Mouse (Mus musculus): ENCODE measurements around the gene Rin2. TPM values are rescaled to one million over a fixed set of nuclear protein-coding genes. Genes with fewer than 3 reads are reported as not detected.

Rin2 gene
- polyA plus RNA-seq, 1 experiment from 2014 or later, result 7.3 TPM

GRCm38 (mm10) chr2:145862206-145862817, 187.3 kb downstream of the Rin2 start:
- peak overlapping the region; percentile 47; the same call in 1 of the 2 replicates for H3K9ac ChIP-seq
- no peak for ATAC-seq
- H3K4me1 ChIP-seq, result peaks cover 44% of the 10 kb centered on the region
- WGBS, result 29% methylated on average over 10 of the region's 10 CpGs
- no peaks in the 10 kb centered on the region for H3K9me3 ChIP-seq (replicated peaks)
- peak overlapping the region; percentile 44 for H3K27ac ChIP-seq
- no peaks in the 10 kb centered on the region for H3K27me3 ChIP-seq
- H3K36me3 ChIP-seq (ENCODE audit: poor library complexity, severe bottlenecking), result no peaks in the 10 kb centered on the region
- peak overlapping the region; percentile 43 for H3K4me3 ChIP-seq
- peak overlapping the region; percentile 67 for H3K4me2 ChIP-seq

DNA sequence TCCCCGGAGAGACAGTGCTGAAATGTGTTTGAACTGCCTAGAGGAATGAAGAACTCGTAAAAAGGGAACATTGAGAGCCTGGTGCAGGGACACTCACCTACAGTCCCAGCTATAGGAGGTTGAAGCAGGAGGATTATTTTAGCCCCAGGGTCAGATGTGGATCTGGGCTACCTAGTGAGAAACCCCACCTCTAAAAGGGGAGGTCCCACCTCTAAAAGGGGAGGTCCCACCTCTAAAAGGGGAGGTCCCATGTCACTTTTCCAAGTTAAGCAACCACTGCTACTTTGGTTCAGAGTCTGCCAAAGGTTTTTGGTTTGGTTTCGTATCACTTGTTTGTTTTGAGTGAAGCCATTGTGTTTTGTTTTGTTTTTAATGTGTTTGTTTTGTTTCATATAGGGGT, 190.3 kb downstream of the Rin2 start:
- no peak for ATAC-seq
- 92% methylated on average over 3 of the region's 3 CpGs for WGBS
- Histone ChIP-seq H3K27me3 (no peaks in the 10 kb centered on the region), H3K4me3 (no peak overlapping the region), H3K9me3 (replicated peaks) (no peaks in the 10 kb centered on the region), H3K4me1 (peaks cover 23% of the 10 kb centered on the region), H3K27ac (no peak overlapping the region), H3K36me3 (ENCODE audit: poor library complexity, severe bottlenecking) (no peaks in the 10 kb centered on the region), H3K4me2 (no peak overlapping the region), H3K9ac (no peak overlapping the region)

GRCm38 (mm10) chr2:145866238-145866637, 191.2 kb downstream of the Rin2 start:
- Histone ChIP-seq H3K27me3 (no peaks in the 10 kb centered on the region), H3K4me1 (peaks cover 14% of the 10 kb centered on the region), H3K4me3 (no peak overlapping the region), H3K36me3 (ENCODE audit: poor library complexity, severe bottlenecking) (no peaks in the 10 kb centered on the region), H3K9ac (no peak overlapping the region), H3K27ac (no peak overlapping the region), H3K9me3 (replicated peaks) (no peaks in the 10 kb centered on the region), H3K4me2 (no peak overlapping the region)
- WGBS, result 95% methylated on average over 3 of the region's 3 CpGs
- no peak for ATAC-seq

DNA sequence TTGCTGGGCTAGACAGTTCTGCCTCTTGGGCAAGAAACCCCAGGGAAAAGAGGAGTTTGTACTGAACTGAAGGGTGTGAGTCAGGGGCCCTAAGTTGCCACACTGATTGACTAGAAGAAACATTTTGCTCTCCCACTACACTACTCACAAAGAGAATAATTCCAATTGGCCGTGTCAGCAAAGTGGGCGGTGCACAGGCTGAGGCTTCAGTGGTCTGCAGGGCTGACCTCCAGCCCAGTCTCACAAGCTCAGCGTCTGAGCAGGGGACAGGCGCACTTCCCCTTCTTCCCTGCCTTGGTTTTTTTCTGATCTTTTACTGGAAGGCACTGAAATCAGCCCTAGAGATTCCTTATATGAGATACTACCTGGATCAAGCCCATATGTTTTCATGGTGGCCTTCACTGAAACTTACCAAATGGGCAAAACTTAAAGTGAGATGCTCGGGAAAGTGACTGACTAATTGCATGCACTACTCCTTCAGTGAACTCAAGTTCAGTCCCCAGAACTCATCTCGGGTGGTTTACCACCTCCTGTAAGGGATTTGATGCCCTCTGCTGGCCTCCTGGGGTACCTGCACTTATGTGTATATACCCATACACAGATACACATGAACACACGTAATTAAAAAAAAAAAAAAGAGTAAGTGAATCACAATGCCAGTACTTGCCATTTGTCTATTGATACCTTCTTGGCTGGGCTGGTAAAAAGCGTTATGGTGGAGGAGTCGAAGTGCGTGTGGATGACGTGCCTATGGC, 191.9 kb downstream of the Rin2 start:
- Histone ChIP-seq H3K9me3 (replicated peaks) (no peaks in the 10 kb centered on the region), H3K27me3 (no peaks in the 10 kb centered on the region), H3K9ac (no peak overlapping the region), H3K4me2 (no peak overlapping the region), H3K36me3 (ENCODE audit: poor library complexity, severe bottlenecking) (no peaks in the 10 kb centered on the region), H3K4me3 (no peak overlapping the region), H3K4me1 (peaks cover 7% of the 10 kb centered on the region), H3K27ac (no peak overlapping the region)
- no peak for ATAC-seq
- 95% methylated on average over 11 of the region's 11 CpGs for WGBS

- Histone ChIP-seq H3K36me3 (ENCODE audit: poor library complexity, severe bottlenecking) (no peaks in the 10 kb centered on the region), H3K4me3 (no peak overlapping the region), H3K4me2 (no peak overlapping the region), H3K9ac (no peak overlapping the region), H3K27me3 (no peaks in the 10 kb centered on the region), H3K4me1 (no peaks in the 10 kb centered on the region), H3K27ac (no peak overlapping the region), H3K9me3 (replicated peaks) (no peaks in the 10 kb centered on the region)
- ATAC-seq, result no peak
- WGBS, result 80% methylated on average over 4 of the region's 4 CpGs
Measured at GRCm38 (mm10) chr2:145871308-145871707, 196.3 kb downstream of the Rin2 start.

DNA sequence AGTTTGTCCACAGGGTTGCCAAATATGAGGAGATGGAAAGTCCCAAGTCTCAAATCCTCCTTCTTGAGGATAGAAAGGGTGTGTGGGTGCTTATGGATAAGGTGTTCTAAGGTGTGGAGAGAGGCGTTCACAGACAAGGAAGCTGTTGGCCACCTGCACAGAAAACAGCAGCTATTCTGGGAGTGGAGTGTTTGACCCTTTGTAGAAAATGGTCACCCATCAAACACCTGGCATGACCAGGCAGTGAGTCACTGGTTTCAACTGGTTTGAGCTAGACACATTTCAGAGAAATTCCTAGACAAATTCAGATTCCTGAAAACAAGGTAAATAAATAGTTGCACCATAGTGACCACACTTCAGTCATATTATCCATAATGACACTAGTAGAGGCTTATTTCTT, 197.1 kb downstream of the Rin2 start:
- H3K27ac ChIP-seq, result no peak overlapping the region
- no peaks in the 10 kb centered on the region for H3K9me3 ChIP-seq (replicated peaks)
- ATAC-seq, result no peak
- no peaks in the 10 kb centered on the region for H3K27me3 ChIP-seq
- H3K4me1 ChIP-seq, result no peaks in the 10 kb centered on the region
- H3K9ac ChIP-seq, result no peak overlapping the region
- no peak overlapping the region for H3K4me2 ChIP-seq
- WGBS, result 91% methylated on average over 1 of the region's 1 CpGs
- H3K4me3 ChIP-seq, result no peak overlapping the region
- H3K36me3 ChIP-seq (ENCODE audit: poor library complexity, severe bottlenecking), result 0 out of 2 replicates have a peak, but pooled peaks cover 2% of the 10 kb centered on the region

GRCm38 (mm10) chr2:145873953-145874352, 198.9 kb downstream of the Rin2 start:
- no peak for ATAC-seq
- Histone ChIP-seq H3K4me1 (no peaks in the 10 kb centered on the region), H3K27ac (no peak overlapping the region), H3K4me2 (no peak overlapping the region), H3K9me3 (replicated peaks) (no peaks in the 10 kb centered on the region), H3K9ac (no peak overlapping the region), H3K27me3 (no peaks in the 10 kb centered on the region), H3K36me3 (ENCODE audit: poor library complexity, severe bottlenecking) (peaks cover 9% of the 10 kb centered on the region; the same call in 1 of the 2 replicates), H3K4me3 (no peak overlapping the region)
- 75% methylated on average over 1 of the region's 1 CpGs for WGBS

DNA sequence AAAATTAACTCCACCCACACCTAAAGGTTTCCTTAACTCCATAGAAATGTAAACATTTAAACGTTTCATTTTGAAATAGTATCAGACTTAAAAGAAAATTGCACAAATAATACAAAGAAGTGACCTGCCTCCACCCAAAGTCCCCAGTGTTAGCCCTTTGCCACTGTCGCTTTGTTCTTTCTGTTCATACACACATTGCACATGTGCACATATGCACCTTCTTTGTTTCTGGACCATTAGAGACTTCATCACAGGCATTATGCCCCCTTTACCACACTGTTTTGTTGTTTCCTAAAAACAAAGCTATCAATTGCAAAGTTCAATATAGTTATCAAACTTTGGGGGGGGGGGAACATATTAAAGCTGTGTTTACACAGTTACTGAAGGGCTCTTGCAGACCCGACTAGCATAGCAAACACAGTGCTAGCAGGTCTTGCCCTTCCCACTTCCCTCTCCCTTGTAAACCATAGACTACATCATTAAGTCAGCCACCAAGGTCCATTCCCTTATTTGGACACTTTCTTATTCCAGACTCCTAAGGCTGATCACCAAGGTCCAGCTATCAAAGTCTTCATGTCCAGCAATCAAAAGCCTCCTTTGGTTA, 200.0 kb downstream of the Rin2 start:
- 72% methylated on average over 3 of the region's 3 CpGs for WGBS

GRCm38 (mm10) chr2:145877191-145877590, 202.2 kb downstream of the Rin2 start:
- no peaks in the 10 kb centered on the region for H3K4me1 ChIP-seq
- no peak overlapping the region for H3K4me3 ChIP-seq
- WGBS, result 94% methylated on average over 3 of the region's 3 CpGs
- no peak overlapping the region for H3K4me2 ChIP-seq
- no peak for ATAC-seq
- H3K9me3 ChIP-seq (replicated peaks), result no peaks in the 10 kb centered on the region
- no peaks in the 10 kb centered on the region for H3K27me3 ChIP-seq
- H3K36me3 ChIP-seq (ENCODE audit: poor library complexity, severe bottlenecking), result peaks cover 24% of the 10 kb centered on the region
- H3K27ac ChIP-seq, result no peak overlapping the region
- H3K9ac ChIP-seq, result no peak overlapping the region

More for the DNA sequence above, 200.0 kb downstream of the Rin2 start:
- no peak overlapping the region for H3K4me2 ChIP-seq
- H3K9me3 ChIP-seq (replicated peaks), result no peaks in the 10 kb centered on the region
- H3K27ac ChIP-seq, result no peak overlapping the region
- H3K9ac ChIP-seq, result no peak overlapping the region
- peaks cover 15% of the 10 kb centered on the region; the same call in 1 of the 2 replicates for H3K36me3 ChIP-seq (ENCODE audit: poor library complexity, severe bottlenecking)
- no peaks in the 10 kb centered on the region for H3K4me1 ChIP-seq
- no peak for ATAC-seq
- H3K27me3 ChIP-seq, result no peaks in the 10 kb centered on the region
- H3K4me3 ChIP-seq, result no peak overlapping the region

GRCm38 (mm10) chr2:145880887-145881747, 206.1 kb downstream of the Rin2 start:
- Histone ChIP-seq H3K36me3 (ENCODE audit: poor library complexity, severe bottlenecking) (peaks cover 30% of the 10 kb centered on the region), H3K9ac (no peak overlapping the region), H3K9me3 (replicated peaks) (no peaks in the 10 kb centered on the region), H3K4me3 (no peak overlapping the region), H3K4me1 (no peaks in the 10 kb centered on the region), H3K27me3 (no peaks in the 10 kb centered on the region), H3K4me2 (no peak overlapping the region), H3K27ac (no peak overlapping the region)
- 84% methylated on average over 11 of the region's 11 CpGs for WGBS
- no peak for ATAC-seq

DNA sequence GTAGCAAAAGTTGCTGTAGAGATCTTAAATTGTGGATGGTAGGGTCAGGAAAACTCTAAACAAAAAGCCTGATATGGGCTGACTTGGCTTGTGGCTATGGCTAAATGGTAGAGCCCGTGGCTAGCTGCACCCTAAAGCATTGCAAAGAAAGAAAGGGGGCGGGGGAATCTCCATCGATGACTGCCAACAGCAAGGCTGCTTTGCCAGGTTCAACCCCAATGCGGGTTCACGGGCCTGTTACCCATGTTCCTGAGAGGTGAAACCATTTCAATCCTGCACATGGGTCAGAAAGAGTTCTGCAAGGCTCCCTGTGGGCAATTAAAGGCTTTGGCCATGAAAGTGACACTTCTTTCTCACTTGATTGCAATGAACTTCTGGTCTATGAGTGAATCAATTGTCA, 206.9 kb downstream of the Rin2 start:
- H3K27ac ChIP-seq, result no peak overlapping the region
- peaks cover 30% of the 10 kb centered on the region for H3K36me3 ChIP-seq (ENCODE audit: poor library complexity, severe bottlenecking)
- no peaks in the 10 kb centered on the region for H3K4me1 ChIP-seq
- no peak overlapping the region for H3K9ac ChIP-seq
- WGBS, result 84% methylated on average over 5 of the region's 5 CpGs
- no peaks in the 10 kb centered on the region for H3K27me3 ChIP-seq
- H3K9me3 ChIP-seq (replicated peaks), result no peaks in the 10 kb centered on the region
- H3K4me3 ChIP-seq, result no peak overlapping the region
- no peak for ATAC-seq
- no peak overlapping the region for H3K4me2 ChIP-seq

DNA sequence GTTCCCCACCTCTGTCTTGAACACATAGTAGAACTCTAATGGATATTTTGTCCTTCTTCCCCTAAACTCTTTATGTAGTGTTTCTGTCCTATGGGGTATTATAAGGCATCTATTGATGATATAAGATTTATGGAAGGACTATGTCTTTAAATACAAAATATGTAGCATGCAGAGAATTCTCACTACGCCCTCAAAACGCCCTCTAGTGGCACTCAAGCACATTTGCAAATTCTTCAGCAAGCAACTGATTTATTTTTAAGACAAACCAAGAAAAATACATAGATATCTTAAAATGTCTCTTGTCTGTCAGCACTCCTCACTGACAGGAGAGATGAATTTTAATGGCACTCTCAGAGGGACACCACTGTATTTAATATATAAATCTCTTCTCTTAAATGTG, 207.4 kb downstream of the Rin2 start:
- no peak overlapping the region for H3K4me3 ChIP-seq
- no peaks in the 10 kb centered on the region for H3K9me3 ChIP-seq (replicated peaks)
- H3K27ac ChIP-seq, result no peak overlapping the region
- no peaks in the 10 kb centered on the region for H3K27me3 ChIP-seq
- no peaks in the 10 kb centered on the region for H3K4me1 ChIP-seq
- ATAC-seq, result no peak
- no peak overlapping the region for H3K4me2 ChIP-seq
- peaks cover 25% of the 10 kb centered on the region for H3K36me3 ChIP-seq (ENCODE audit: poor library complexity, severe bottlenecking)
- H3K9ac ChIP-seq, result no peak overlapping the region
- WGBS, result 24% methylated on average over 2 of the region's 2 CpGs

All from forebrain, embryonic 13.5 days (tissue).